Mouse (Mus musculus): ENCODE data around the gene Akap8. TPM values are rescaled to one million over a fixed set of nuclear protein-coding genes. Genes with fewer than 3 reads are reported as not detected.

Akap8 gene
- 60.6 and 62.7 TPM in 2 replicates for polyA plus RNA-seq (2014; fragmentation: Nextera tagmentation; extraction: Ambion mirVana)

DNA sequence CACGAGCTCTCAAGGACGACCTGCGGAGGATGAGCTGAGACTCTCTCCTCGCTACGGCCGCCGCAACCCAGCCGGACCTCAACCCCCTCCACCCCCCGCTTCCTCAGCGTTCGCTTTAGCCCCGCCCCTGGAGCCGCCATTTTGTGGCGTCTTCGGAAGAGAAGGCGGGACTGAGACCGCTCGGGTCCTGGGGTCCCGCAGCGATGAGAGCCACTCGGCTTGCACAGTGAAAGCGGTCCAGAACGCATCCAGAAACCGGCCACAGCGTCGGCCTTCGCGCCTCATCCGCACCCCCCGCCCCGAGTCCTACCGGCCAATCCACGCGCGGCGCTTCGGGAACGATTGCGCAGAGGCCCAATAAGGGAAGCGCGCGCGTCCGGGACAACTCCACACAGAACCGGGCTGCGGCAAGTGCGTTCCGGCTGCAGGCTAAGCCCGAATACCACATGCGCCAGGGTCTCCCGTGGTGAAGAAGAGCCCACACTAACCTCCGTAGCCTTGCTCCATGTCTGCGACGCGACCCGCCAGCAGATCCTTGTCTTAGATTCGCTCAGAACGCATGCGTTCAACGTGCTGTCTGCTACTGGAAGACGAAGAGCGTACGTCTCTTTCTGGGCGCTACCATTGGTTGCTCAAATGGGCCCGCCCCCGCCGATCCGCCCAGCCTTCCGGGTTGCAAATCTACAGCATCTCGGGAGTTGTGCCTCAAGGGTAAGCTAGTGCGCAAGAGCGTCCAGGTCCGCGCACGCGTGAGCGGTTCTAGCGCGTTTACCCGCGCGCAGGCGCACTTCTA is at the start of gene Akap8:
Gene Akap8 (minus strand): TSS at position 642 of the 793 bp plus-strand sequence.
- H3K27ac ChIP-seq (ENCODE audit: low read depth, low read length): peak within 1 kb of the TSS; percentile 97
- ATAC-seq (ENCODE audit: low FRiP score, low TSS enrichment): peak; percentile 98
- no peaks in the 10 kb centered on the region for H3K27me3 ChIP-seq (ENCODE audit: control insufficient read depth, insufficient read depth, low read length)
- peaks cover 16% of the 10 kb centered on the region for H3K4me1 ChIP-seq (ENCODE audit: control insufficient read depth, insufficient read depth, low read length)
- H3K36me3 ChIP-seq (ENCODE audit: control insufficient read depth, insufficient read depth, low read length): peaks cover 37% of the 10 kb centered on the region
- H3K4me3 ChIP-seq (ENCODE audit: low read length): peak within 1 kb of the TSS; percentile 84
- peak within 1 kb of the TSS; percentile 89 for H3K4me2 ChIP-seq (replicated peaks; ENCODE audit: low read depth, low read length)
- peak within 1 kb of the TSS; percentile 87 for H3K9ac ChIP-seq (ENCODE audit: low read depth, low read length)
- H3K9me3 ChIP-seq (ENCODE audit: control insufficient read depth, low read length): no peaks in the 10 kb centered on the region
- under 1% methylated on average over 81 of the region's 83 CpGs for WGBS

DNA sequence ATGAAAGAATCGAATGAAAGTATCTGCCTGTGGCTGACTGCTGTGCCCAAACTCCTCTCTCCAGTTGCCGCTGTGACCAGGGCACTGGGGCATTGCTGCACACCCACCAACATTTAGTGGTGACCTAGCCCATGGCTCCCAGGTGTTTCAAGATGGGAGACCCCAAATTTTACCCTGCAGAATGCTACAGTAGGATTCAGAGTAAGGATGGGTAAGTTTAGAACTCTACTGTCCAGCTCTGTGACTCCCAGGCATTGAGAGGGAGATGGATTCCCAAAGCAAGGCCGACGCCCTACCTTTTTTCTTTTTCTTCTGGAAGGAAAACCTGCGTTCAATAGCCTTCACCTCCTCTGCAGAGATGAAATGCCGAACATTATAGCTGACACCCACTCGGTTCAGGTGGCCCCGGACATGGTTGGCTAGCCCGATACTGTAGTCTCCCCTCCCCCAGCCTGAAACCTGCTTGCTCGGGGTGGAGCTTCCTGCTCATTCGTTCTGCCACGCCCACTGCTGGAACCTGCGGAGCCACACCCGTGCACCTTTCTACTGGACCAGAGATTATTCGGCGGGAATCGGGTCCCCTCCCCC is 48.0 kb upstream of the Akap8 start:
- H3K36me3 ChIP-seq (ENCODE audit: control insufficient read depth, insufficient read depth, low read length): peaks cover 3% of the 10 kb centered on the region; the same call in 1 of the 2 replicates
- ATAC-seq (ENCODE audit: low FRiP score, low TSS enrichment): peak; percentile 72
- no peaks in the 10 kb centered on the region for H3K9me3 ChIP-seq (ENCODE audit: control insufficient read depth, low read length)
- peak overlapping the region; percentile 32 for H3K4me3 ChIP-seq (ENCODE audit: low read length)
- H3K4me1 ChIP-seq (ENCODE audit: control insufficient read depth, insufficient read depth, low read length): no peaks in the 10 kb centered on the region; the same call in 1 of the 2 replicates
- peak overlapping the region; percentile 42; the same call in 1 of the 2 replicates for H3K9ac ChIP-seq (ENCODE audit: low read depth, low read length)
- peak overlapping the region; percentile 55; the same call in 1 of the 2 replicates for H3K27ac ChIP-seq (ENCODE audit: low read depth, low read length)
- H3K27me3 ChIP-seq (ENCODE audit: control insufficient read depth, insufficient read depth, low read length): no peaks in the 10 kb centered on the region
- 11% methylated on average over 12 of the region's 17 CpGs for WGBS
- H3K4me2 ChIP-seq (replicated peaks; ENCODE audit: low read depth, low read length): peak overlapping the region; percentile 39

DNA sequence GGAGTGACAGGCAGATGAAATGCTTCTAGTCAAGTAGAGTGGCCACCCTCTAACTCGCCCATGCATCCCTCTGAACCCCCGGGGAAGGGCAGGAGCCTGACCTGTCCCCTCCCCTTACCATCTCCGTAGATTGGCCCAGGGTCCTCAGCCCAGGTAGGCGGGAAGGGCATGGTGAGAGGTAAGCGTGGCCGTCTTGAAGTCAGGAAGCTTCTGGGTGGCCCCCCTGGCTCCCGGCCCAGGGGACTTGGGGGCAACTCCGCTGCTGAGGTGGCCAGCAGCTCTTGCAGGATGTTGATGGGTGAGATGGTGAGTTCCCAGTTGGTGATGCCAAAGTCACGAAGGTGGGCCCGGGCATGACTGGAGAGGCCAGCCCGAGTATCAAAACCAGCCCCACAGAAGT is 46.7 kb upstream of the Akap8 start:
- Histone ChIP-seq H3K36me3 (ENCODE audit: control insufficient read depth, insufficient read depth, low read length) (peaks cover 3% of the 10 kb centered on the region; the same call in 1 of the 2 replicates), H3K4me2 (replicated peaks; ENCODE audit: low read depth, low read length) (no peak overlapping the region), H3K9me3 (ENCODE audit: control insufficient read depth, low read length) (no peaks in the 10 kb centered on the region), H3K4me1 (ENCODE audit: control insufficient read depth, insufficient read depth, low read length) (peaks cover 9% of the 10 kb centered on the region), H3K27ac (ENCODE audit: low read depth, low read length) (no peak overlapping the region), H3K4me3 (ENCODE audit: low read length) (no peak overlapping the region), H3K9ac (ENCODE audit: low read depth, low read length) (no peak overlapping the region), H3K27me3 (ENCODE audit: control insufficient read depth, insufficient read depth, low read length) (no peaks in the 10 kb centered on the region)
- 90% methylated on average over 11 of the region's 11 CpGs for WGBS
- no peak for ATAC-seq (ENCODE audit: low FRiP score, low TSS enrichment)

DNA sequence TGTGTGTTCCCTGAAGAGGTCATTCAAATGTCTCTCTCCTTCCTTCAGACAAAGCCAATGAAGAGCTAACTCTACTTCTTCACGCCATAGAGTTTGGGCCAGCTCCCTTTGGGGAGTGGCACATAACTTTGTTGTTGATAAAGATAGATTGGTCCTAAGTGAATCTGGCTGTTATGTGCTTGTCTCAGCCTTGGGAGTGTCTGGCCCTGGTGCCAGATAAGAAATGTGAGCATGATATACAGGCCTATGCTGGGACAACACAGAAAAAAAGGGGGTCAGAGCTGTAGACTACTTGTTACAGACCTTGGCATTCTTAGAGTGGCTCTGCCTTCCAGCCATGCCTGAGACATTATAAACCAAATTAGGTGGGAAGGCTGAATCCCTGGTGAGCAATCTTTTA is 44.3 kb upstream of the Akap8 start:
- Histone ChIP-seq H3K4me2 (replicated peaks; ENCODE audit: low read depth, low read length) (no peak overlapping the region), H3K27me3 (ENCODE audit: control insufficient read depth, insufficient read depth, low read length) (no peaks in the 10 kb centered on the region), H3K36me3 (ENCODE audit: control insufficient read depth, insufficient read depth, low read length) (peaks cover 24% of the 10 kb centered on the region), H3K4me3 (ENCODE audit: low read length) (no peak overlapping the region), H3K27ac (ENCODE audit: low read depth, low read length) (no peak overlapping the region), H3K4me1 (ENCODE audit: control insufficient read depth, insufficient read depth, low read length) (peaks cover 14% of the 10 kb centered on the region), H3K9ac (ENCODE audit: low read depth, low read length) (no peak overlapping the region), H3K9me3 (ENCODE audit: control insufficient read depth, low read length) (no peaks in the 10 kb centered on the region)
- no peak for ATAC-seq (ENCODE audit: low FRiP score, low TSS enrichment)
- WGBS: 64% methylated on average over 1 of the region's 1 CpGs

DNA sequence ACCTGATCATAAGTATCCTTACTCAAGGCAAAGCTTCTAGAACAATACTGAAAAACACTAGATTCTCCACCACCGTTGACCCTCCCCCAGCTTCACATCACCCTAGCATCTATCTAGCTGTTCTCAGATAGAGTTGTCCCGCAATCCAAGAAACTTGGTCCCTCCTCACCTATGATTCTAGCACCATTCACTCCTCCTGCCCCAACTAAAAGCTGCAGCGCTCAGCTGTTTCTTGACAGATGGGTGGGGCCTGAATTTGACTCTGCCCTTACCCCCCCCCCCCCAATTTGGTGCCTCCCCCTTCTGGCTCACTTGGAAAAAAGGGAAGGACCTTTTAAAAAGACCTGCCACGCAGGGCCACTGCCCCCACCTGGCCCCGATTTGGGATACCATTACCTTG is 43.8 kb upstream of the Akap8 start:
- ATAC-seq (ENCODE audit: low FRiP score, low TSS enrichment): peak; percentile 17
- WGBS: 55% methylated on average over 5 of the region's 5 CpGs
- H3K9ac ChIP-seq (ENCODE audit: low read depth, low read length): peak overlapping the region; percentile 96
- H3K36me3 ChIP-seq (ENCODE audit: control insufficient read depth, insufficient read depth, low read length): peaks cover 29% of the 10 kb centered on the region
- peak overlapping the region; percentile 85 for H3K4me2 ChIP-seq (replicated peaks; ENCODE audit: low read depth, low read length)
- no peaks in the 10 kb centered on the region for H3K9me3 ChIP-seq (ENCODE audit: control insufficient read depth, low read length)
- H3K4me1 ChIP-seq (ENCODE audit: control insufficient read depth, insufficient read depth, low read length): peaks cover 14% of the 10 kb centered on the region
- H3K27me3 ChIP-seq (ENCODE audit: control insufficient read depth, insufficient read depth, low read length): no peaks in the 10 kb centered on the region
- H3K4me3 ChIP-seq (ENCODE audit: low read length): peak overlapping the region; percentile 94
- peak overlapping the region; percentile 67 for H3K27ac ChIP-seq (ENCODE audit: low read depth, low read length)

DNA sequence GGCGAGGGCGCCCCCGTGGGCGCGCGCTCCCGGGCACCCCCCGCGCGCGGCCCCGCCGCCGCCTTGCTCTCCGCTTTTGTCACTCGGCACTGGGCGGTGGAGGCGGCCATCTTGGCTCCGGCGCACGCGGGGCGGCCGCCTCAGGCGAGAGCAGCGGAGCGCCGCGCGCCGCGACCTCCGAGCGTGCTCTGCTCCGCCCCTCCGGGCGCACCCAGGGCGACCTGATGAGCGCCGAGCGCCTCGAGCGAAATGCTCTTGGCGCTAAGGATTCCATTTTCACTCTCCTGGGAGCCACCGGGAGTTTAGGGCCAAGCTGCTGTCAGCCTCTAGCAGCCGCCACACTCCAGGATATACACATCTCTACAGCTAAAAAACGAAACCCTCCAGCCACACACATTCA is 43.3 kb upstream of the Akap8 start:
- H3K4me2 ChIP-seq (replicated peaks; ENCODE audit: low read depth, low read length): peak overlapping the region; percentile 85
- peaks cover 14% of the 10 kb centered on the region for H3K4me1 ChIP-seq (ENCODE audit: control insufficient read depth, insufficient read depth, low read length)
- H3K4me3 ChIP-seq (ENCODE audit: low read length): peak overlapping the region; percentile 94
- H3K27me3 ChIP-seq (ENCODE audit: control insufficient read depth, insufficient read depth, low read length): no peaks in the 10 kb centered on the region
- peak overlapping the region; percentile 96 for H3K9ac ChIP-seq (ENCODE audit: low read depth, low read length)
- H3K9me3 ChIP-seq (ENCODE audit: control insufficient read depth, low read length): no peaks in the 10 kb centered on the region
- WGBS: under 1% methylated on average over 43 of the region's 47 CpGs
- peaks cover 34% of the 10 kb centered on the region for H3K36me3 ChIP-seq (ENCODE audit: control insufficient read depth, insufficient read depth, low read length)
- peak; percentile 93 for ATAC-seq (ENCODE audit: low FRiP score, low TSS enrichment)
- peak overlapping the region; percentile 67 for H3K27ac ChIP-seq (ENCODE audit: low read depth, low read length)

DNA sequence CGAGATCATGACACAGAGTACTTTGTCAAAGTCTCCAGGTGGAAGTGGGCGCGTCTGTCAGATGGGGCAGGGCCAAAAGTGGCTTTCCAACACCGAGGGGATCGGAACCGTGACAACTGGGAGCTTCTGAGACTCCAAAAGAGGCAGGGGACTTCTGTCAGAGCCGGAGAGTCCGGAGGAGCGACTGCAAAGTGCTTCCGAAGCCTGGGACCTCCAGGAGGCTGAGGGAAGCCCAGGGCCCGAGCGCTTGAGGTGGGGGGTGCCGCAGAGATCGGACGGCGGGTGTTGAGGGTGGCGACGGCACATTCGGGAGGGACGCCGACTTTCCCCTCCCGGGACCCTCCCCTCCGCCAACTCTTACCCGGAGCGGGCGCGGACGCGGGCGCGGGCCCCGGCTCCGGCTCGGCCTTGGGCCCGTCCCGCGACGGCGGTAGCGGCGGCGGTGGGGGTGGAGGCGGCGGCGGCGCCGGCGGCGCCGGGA is 42.8 kb upstream of the Akap8 start:
- H3K4me3 ChIP-seq (ENCODE audit: low read length): peak overlapping the region; percentile 94
- WGBS: under 1% methylated on average over 31 of the region's 50 CpGs
- peak; percentile 37 for ATAC-seq (ENCODE audit: low FRiP score, low TSS enrichment)

DNA sequence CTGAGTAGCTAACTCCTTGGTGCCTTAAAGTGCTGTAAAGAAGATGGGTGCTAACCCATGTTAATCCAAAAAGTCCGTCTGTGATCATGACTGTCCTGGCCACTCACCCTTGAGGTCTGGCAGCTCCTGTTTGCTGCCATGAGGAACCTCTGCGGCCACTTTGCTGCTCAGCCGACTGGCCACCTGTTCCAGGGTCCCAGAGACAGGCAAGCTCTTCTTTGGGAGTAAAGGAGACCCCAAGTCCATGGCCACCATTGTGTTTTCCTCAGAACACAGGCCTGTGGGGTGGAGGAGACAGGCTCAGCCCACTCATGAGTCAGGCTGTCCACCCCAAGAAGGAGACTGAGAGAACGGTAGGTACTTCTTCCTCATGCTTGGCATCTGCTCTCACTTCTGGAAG is 41.6 kb upstream of the Akap8 start:
- Histone ChIP-seq H3K4me2 (replicated peaks; ENCODE audit: low read depth, low read length) (peak overlapping the region; percentile 85), H3K27ac (ENCODE audit: low read depth, low read length) (no peak overlapping the region), H3K9me3 (ENCODE audit: control insufficient read depth, low read length) (no peaks in the 10 kb centered on the region), H3K9ac (ENCODE audit: low read depth, low read length) (peak overlapping the region; percentile 96; the same call in 1 of the 2 replicates), H3K27me3 (ENCODE audit: control insufficient read depth, insufficient read depth, low read length) (no peaks in the 10 kb centered on the region), H3K4me3 (ENCODE audit: low read length) (peak overlapping the region; percentile 94; the same call in 1 of the 2 replicates), H3K36me3 (ENCODE audit: control insufficient read depth, insufficient read depth, low read length) (peaks cover 50% of the 10 kb centered on the region), H3K4me1 (ENCODE audit: control insufficient read depth, insufficient read depth, low read length) (peaks cover 14% of the 10 kb centered on the region)
- no peak for ATAC-seq (ENCODE audit: low FRiP score, low TSS enrichment)
- 83% methylated on average over 4 of the region's 4 CpGs for WGBS

More for the DNA sequence above, 42.8 kb upstream of the Akap8 start:
- H3K4me2 ChIP-seq (replicated peaks; ENCODE audit: low read depth, low read length): peak overlapping the region; percentile 85
- H3K4me1 ChIP-seq (ENCODE audit: control insufficient read depth, insufficient read depth, low read length): peaks cover 14% of the 10 kb centered on the region
- no peaks in the 10 kb centered on the region for H3K27me3 ChIP-seq (ENCODE audit: control insufficient read depth, insufficient read depth, low read length)
- H3K9me3 ChIP-seq (ENCODE audit: control insufficient read depth, low read length): no peaks in the 10 kb centered on the region
- H3K27ac ChIP-seq (ENCODE audit: low read depth, low read length): peak overlapping the region; percentile 51; the same call in 1 of the 2 replicates
- H3K36me3 ChIP-seq (ENCODE audit: control insufficient read depth, insufficient read depth, low read length): peaks cover 39% of the 10 kb centered on the region
- peak overlapping the region; percentile 96 for H3K9ac ChIP-seq (ENCODE audit: low read depth, low read length)

DNA sequence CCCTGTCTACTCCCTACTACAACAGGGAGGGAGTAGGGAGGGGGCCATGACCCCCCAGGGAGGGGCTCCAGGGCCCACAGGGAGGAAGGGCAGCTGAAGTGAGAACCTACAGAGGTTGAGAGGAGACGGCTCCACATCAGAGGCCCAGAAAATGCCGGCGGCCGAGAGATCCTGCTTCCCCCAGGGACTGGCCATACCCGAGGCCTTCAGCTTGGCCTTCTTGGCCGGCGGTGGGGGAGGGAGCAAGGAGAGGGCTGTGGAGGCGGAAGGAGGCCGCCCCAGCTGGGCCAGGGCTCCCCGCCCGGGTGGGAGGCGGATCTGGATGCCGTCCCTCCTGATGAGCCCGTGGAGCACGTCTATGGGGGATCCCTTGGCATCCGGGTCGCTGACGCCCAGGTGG is 38.9 kb upstream of the Akap8 start:
- H3K4me3 ChIP-seq (ENCODE audit: low read length): no peak overlapping the region
- H3K36me3 ChIP-seq (ENCODE audit: control insufficient read depth, insufficient read depth, low read length): peaks cover 75% of the 10 kb centered on the region
- ATAC-seq (ENCODE audit: low FRiP score, low TSS enrichment): no peak
- no peaks in the 10 kb centered on the region for H3K27me3 ChIP-seq (ENCODE audit: control insufficient read depth, insufficient read depth, low read length)
- H3K9me3 ChIP-seq (ENCODE audit: control insufficient read depth, low read length): no peaks in the 10 kb centered on the region
- H3K4me1 ChIP-seq (ENCODE audit: control insufficient read depth, insufficient read depth, low read length): peaks cover 14% of the 10 kb centered on the region
- WGBS: 90% methylated on average over 18 of the region's 18 CpGs
- no peak overlapping the region for H3K4me2 ChIP-seq (replicated peaks; ENCODE audit: low read depth, low read length)
- H3K27ac ChIP-seq (ENCODE audit: low read depth, low read length): no peak overlapping the region
- no peak overlapping the region for H3K9ac ChIP-seq (ENCODE audit: low read depth, low read length)
